Mouse (Mus musculus) ovary, adult 2 months (tissue): Measurements from ENCODE around the gene Mup6. TPM values are rescaled to one million over a fixed set of nuclear protein-coding genes. Genes with fewer than 3 reads are reported as not detected.

ENCODE experiments used
- polyA plus RNA-seq: library from polyadenylated mRNA; depleted of rRNA; stranded (reverse); fragments of >200 nt; gene quantifications from 2 replicates; pipeline ENCODE4 v1.2.3, GENCODE M21; 2012; rRNA removed

Mup6 gene
- not detected in 2 replicates for polyA plus RNA-seq

GRCm38 (mm10) chr4:59963405-59964344, at the start of gene Mup6:
TSS of gene Mup6 (plus strand) at chr4:59964294.

GRCm38 (mm10) chr4:59914608-59915403, 49.3 kb upstream of the Mup6 start, which contains the start of gene Slc46a2:
TSS of gene Slc46a2 (minus strand) at chr4:59915056.

GRCm38 (mm10) chr4:59960610-59961009, 3.5 kb upstream of the Mup6 start, which contains the start of gene Mup4:
TSS of gene Mup4 (minus strand) at chr4:59960710.

Other genes with a start within 250 kb of the Mup6 start
- 9.4 and 9.8 TPM in 2 replicates for gene Inip, start 162.7 kb upstream of the Mup6 start, polyA plus RNA-seq
- gene Snx30, start 158.5 kb upstream of the Mup6 start, polyA plus RNA-seq, result 2.8 and 5.4 TPM in 2 replicates
- 0.14 TPM in 1 of 2 replicates, not detected in the other for gene Slc46a2, start 49.2 kb upstream of the Mup6 start, polyA plus RNA-seq
- not detected in 2 replicates for gene Mup4, start 3.6 kb upstream of the Mup6 start, polyA plus RNA-seq
- gene Mup7, start 106.2 kb downstream of the Mup6 start, polyA plus RNA-seq, result not detected in 2 replicates
- not detected in 2 replicates for gene Mup2, start 190.0 kb downstream of the Mup6 start, polyA plus RNA-seq